Mouse (Mus musculus) megakaryocyte progenitor cell, adult 5-6 weeks (primary cell): ENCODE measurements around the gene Tmem191c. TPM values are rescaled to one million over a fixed set of nuclear protein-coding genes. Genes with fewer than 3 reads are reported as not detected.
A peak's percentile ranks its signal among the peaks of the same experiment; 100 is the strongest.

Experiments used
- ATAC-seq: replicated peaks from 2 replicates; pipeline ENCODE4 v1.8.0; 2016; ENCODE audit warnings: mild to moderate bottlenecking, moderate TSS enrichment, inconsistent platforms; ENCODE audit not compliant: poor library complexity
- total RNA-seq, 2 experiments: library from RNA; stranded (forward) in 1 of 2; stranded (reverse) in 1 of 2; fragments of 157-497, 149-512 nt in 1 of 2; fragments of 200-1000 nt in 1 of 2; gene quantifications; 2 replicates each; pipeline versions ENCODE4 v1.2.3 to v1.2.4; 2015 to 2017

The Tmem191c gene
- total RNA-seq, 2 experiments from 2014 or later, result 5.2 to 5.5 TPM

GRCm38 (mm10) chr16:17261341-17261740 is 14.5 kb upstream of the Tmem191c start:
- no peak for ATAC-seq

- ATAC-seq, result no peak
Measured at GRCm38 (mm10) chr16:17266113-17266512, 9.8 kb upstream of the Tmem191c start.

GRCm38 (mm10) chr16:17267937-17268336 is 7.9 kb upstream of the Tmem191c start:
- peak; percentile 33 for ATAC-seq

DNA sequence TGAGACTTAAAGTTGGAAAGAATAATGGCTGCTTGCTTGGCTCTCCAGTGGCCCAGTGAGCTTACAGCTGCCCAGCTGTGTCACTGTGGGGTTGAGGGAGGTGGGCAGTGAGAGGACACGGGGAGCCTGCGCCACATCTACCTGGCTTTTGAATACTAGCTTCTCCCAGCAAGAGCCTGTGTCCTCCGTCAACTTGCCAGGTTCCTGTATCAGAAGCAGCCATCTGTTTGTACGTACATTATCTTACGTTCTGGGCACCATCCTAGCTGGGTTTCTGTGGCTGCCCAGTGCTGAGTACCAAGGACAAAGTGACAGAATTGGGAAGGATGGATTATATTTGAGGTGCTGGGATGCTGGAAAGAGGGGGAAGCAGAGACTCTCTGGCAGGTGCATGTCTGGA is 6.0 kb upstream of the Tmem191c start:
- peak; percentile 71 for ATAC-seq

GRCm38 (mm10) chr16:17271124-17271523 is 4.8 kb upstream of the Tmem191c start:
- peak; percentile 56; the same call in 1 of the 2 replicates for ATAC-seq

GRCm38 (mm10) chr16:17271856-17272255 is 4.0 kb upstream of the Tmem191c start:
- no peak for ATAC-seq

DNA sequence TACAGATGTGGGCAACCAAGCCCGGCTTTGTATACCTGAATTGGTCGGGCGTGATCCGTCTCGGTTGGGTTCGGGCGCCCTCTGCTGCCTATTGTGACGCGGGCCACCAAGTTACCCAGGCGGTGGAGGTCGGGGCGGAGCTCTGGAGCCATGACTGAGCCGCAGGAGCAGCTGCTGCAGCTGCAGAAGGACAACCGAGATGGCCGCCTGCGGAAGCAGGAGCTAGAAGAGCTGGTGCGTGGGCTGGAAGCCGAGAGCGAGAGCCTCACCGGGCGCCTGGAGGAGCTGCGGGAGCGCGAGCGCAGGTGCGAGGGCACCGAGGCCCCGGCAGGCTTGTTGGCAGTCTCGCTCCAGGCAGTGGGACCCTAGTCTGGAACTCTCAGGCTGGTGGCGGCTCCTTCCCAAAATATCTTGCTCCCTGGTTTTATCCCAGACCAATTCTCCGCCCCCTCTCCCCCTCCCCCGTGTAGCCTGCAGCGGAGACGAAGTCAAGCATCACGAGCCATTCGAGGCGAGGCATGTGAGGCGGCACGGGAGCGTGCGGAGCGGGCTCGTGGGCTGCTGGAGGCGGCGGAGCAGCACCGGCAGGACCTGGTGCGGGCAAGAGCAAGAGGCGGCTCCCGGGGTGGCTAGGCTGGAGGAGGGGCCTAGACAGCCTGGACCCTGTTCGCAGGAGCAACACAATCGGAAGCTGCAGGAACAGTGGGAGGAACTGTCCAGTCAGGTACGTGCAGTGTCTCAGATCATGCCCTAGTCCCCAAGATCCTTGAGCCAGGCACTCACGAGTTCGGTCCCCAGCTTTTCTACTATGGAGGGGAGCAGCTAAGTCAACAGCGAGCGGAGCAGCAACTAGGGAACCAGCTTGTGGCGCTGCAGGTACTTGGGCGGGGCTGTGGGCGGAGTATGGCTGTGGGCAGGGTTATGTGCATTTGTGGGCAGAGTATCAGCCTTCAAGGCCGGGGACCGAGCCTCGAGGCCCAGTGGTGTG is 581 bp downstream of the Tmem191c start:
- ATAC-seq, result peak; percentile 93

GRCm38 (mm10) chr16:17277342-17278211 is 1.7 kb downstream of the Tmem191c start:
- peak; percentile 49 for ATAC-seq

- no peak for ATAC-seq
Measured at GRCm38 (mm10) chr16:17280471-17280870, 4.6 kb downstream of the Tmem191c start.

- no peak for ATAC-seq
Measured at GRCm38 (mm10) chr16:17283151-17283550, 7.3 kb downstream of the Tmem191c start.

DNA sequence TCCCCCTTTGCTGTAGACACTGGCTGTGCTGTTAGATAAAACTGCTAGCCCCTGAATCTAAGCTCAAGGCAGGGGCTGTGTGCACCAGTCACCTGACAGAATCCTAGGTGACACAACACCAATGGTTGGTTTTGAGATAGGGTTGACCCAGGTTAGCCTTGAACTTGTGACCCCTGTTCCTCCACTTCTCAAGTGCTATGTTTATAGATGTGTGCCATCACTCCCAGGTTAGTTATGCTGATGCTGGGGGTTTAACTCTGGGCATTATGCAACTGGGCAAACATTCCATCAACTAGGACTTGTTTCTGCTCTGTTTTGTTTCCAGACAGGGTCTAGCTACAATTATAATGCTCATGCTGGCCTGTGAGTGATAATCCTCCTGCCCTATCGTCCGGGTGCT is 11.2 kb downstream of the Tmem191c start:
- ATAC-seq, result no peak

- ATAC-seq, result no peak
Measured at GRCm38 (mm10) chr16:17291016-17291415, 15.1 kb downstream of the Tmem191c start.

DNA sequence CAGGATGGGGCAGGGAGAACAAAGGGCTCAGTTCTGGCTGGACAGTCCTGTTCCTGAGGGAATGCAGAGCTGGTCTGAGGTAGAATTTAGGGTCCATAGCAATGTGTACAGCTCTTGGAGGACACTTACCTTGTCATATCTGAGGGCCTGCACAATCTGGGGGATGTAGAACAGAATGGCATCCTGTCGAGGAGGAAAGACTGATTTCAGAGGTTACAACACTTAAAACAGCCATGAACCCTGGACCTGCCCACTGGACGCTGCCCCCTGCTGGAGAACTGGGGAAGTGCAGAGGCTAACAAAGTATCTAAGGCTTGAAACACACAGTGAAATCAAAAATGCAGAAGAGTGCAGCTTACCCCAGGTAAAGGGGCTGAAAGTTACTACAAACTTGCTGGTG is 16.9 kb downstream of the Tmem191c start:
- ATAC-seq, result peak; percentile 94

DNA sequence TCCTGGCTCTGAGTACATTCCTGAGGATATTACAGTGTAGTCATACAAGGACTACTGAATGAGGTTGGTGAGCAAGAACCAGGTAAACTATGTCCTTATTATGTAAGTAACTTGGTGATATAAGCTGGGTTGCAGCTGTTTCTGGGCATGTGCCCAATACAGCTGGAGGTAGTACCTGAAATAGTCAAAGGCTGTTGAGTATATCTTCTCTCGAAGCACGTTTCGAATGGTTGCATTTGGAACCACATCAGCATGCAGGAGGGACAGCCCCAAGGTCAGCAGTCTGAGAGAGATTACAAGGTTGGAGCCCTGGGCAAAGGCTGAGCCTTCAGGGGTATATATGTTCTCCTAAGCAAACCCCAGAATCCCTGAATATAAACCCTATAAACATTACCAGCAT is 24.9 kb downstream of the Tmem191c start:
- no peak for ATAC-seq

- no peak for ATAC-seq
Measured at GRCm38 (mm10) chr16:17303521-17304245, 27.8 kb downstream of the Tmem191c start.

DNA sequence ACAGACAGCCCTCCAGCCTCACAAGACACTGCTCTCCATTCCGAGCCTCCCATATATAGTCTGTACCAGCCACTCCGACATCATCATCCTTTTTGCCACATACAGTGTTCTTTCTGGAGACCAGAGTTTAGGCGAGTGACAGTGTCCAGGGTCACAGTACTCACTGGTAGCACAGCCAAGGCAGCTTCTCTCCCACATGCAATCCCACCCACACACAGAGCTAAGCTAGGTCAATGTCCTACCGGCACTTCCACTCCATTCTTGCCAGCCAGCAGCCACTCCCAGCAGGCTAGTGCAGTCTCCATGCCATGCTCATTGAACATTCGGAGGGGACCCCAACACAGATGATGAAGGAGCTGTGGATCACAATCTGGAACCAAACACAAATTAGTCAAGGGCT is 31.6 kb downstream of the Tmem191c start:
- ATAC-seq, result no peak

- ATAC-seq, result no peak
Measured at GRCm38 (mm10) chr16:17309036-17309435, 33.2 kb downstream of the Tmem191c start.

- no peak for ATAC-seq
Measured at GRCm38 (mm10) chr16:17312531-17312930, 36.7 kb downstream of the Tmem191c start.

DNA sequence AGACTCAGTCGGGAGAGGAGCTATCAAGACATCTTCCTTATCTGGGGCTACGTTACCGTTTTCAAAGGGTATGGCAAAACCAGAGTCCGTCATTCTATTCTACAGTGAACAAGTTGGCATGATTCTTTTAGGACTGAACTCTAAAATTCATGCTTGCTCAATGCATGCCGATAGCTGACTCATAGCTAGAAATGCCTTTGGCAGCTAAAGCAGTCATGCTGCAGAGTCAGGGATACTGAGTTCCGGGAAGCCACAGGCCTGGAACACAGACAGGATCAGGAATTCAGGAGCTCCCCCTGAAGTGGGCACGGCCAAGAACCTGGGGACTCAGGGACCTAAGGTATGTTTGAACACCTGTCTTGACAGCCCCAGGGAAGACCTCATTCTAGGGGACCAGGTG is 40.7 kb downstream of the Tmem191c start:
- ATAC-seq, result no peak

- no peak for ATAC-seq
Measured at GRCm38 (mm10) chr16:17321481-17321880, 45.6 kb downstream of the Tmem191c start.

DNA sequence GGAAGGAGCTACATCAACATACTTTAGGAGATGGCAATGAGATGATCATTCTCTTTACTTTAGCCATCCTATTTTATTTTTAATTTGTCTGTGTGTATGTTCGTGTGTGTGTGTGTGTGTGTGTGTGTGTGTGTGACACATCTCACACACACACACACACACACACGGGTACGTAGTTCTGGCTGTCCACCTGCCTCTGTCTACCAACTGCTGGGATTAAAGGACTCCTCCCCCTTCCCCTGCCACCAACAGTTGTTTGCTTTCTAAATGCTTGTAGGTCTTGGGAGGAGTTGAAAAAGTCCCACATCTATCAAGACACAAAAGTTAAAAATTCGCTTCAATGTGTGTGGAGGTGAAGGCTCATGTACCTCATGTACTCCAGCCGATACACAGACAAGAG is 48.9 kb downstream of the Tmem191c start:
- ATAC-seq, result no peak
